Mouse (Mus musculus) 3T3-L1 (cell line): ENCODE measurements around the gene Rasal2.

Experiments used
- DNase-seq: peaks from one replicate; pipeline ENCODE4 v3.0.0-alpha.2; 2015; ENCODE audit warnings: low read depth, low spot score

The Rasal2 gene

DNA sequence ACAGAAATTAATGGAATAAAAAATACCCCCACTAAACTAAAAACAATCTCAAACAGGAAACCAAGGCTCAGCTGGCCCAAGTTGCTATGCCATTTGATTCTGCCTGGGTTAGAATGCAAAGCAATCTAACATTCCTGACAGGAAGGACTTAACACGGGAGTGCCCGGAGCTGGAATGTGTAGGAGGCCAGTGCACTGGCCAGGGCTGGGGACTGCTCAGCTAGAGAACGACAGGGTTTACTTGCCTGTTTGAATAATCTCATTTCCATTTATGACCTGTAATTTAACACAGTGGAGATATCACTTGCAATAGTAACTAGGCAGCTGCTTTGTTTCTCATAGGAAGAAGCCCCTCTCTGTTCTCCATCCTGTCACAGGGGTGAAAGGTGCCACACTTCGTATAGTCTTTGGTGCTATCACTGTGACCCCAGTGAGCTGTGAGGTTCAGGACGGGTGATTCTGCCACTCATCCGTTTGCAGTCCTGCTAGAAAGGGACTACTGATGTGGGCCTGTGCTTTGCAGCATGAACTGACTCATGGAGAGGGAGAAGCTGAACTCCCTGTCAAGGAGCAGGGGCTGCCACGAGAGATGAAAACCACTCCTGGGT, 269.0 kb downstream of the Rasal2 start:
- no peak for DNase-seq

DNA sequence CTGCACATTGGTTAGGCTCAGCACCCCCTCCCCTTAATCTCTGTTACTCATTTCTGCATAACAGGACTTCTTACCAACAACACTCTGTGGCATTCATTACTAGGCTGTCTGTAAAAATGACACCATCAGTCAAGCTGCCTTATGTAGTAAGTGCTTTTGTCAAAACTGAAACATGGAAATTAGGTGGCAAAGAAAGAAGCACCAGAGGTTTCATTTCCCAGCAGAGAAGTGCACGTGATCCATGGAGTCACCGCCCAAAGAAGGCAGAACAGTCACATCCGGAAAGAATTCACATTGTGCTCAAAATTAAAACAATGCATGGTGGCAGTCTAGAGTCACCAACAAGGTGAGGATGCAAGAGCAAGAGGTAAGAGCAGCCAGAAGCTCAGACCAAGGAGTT, 271.4 kb downstream of the Rasal2 start:
- DNase-seq: no peak

DNA sequence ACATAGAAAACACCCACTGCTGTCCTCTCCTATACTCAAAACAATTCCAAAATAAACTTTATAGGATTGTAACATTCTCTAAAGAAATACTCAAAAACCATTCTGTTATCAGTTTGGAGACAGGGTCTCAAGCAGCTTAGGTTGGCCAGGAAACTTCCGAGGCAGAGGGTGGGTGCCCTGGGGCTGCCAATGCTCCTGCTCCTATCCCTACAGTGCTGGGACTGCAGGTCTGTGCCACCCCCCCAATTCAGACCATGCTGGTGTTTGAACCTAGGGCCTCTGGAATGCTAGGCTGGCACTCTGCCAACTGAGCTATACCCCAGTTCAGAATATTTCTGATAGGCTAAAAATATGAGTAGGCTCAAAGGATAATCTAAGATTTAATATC, 274.5 kb downstream of the Rasal2 start:
- no peak for DNase-seq

DNA sequence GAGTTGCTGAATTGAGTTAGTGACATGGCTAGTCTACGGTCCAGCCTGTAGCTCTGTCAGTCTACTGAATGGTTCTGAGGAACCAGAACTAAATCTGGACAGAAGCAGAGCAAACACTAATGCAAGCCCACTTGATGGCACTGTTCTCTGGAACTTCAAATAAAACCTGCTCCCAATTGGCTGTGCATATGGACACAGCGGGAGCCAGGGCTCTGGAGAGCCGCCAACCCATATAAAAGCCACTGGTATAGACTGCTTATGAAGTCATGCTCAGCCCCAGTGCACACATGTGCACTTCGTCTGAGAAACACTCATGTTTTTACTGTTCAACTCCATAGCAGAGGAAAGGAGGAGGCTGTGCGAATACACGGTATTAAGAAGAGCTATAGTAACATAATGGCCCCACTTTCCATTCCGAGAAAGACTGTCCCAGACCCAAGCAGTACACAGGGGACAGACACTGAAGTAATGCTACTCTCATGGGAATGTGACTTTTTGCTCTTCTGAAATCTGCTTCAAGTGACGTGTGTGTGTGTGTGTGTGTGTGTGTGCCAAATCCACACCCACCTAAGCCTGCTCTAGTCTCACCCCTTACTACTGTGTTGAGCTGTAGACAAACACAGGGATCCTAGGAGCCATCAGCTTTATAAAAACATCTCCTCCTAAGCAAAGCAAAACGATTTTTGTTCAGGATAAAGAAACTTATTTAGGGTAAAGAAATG, 275.1 kb downstream of the Rasal2 start:
- DNase-seq: peak; percentile 4

DNA sequence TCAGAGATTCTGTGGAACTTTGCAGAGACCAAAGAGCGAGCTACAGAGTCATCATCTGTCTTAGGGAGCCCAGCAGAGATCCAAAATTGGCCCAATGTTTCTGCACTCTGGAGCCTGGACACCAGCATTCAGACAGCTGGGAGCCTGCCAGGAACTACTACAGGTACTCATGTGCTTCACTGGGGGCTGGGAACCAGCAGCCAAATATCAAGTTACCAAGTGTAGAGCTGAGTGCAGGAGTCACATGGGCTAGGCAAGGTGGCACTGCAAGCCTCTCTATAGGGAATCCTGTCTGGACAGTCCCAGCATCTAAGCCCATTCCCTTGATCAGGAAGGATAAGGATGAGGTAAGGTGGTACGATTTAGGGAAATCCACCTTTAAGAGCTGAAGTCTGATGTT, 284.2 kb downstream of the Rasal2 start:
- DNase-seq: no peak

DNA sequence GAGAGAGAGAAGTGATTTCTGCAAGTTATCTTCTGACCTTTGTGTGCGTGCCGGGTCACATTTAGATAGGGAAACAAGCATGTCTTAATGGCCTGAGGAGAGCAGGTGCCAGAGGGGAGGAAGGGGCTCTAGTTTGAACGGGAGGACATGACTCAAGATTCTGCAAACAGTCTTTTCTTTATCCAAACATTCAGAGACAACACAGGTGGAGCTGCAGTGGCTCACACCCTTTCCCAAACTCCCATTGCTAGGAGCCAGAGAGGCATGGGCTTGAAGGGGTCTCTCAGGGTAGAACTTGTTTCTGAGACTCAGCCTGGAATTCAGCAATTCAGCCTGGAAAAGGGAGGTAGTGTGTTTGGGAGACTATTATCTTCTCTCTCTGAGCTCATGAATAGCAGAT, 288.6 kb downstream of the Rasal2 start:
- no peak for DNase-seq

DNA sequence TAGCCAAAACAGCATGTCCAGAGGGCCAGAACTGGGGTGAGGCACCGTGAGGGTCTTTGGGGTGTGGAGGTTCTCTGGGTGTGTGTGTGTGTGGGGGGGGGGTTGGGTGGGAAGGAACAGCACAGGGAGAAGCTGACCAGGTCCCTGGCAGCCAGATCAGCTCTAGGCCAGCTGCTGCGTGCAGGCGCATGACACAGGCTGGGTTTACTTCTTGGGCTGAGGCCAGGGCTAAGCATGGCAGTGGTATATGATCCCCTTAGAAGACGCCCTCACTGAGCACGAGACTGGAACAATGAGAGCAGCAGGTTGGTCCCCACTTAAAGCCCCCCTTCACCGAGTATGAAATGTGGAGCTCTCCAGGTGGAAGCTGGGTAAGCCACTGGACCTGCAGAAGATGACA, 293.2 kb downstream of the Rasal2 start:
- no peak for DNase-seq

DNA sequence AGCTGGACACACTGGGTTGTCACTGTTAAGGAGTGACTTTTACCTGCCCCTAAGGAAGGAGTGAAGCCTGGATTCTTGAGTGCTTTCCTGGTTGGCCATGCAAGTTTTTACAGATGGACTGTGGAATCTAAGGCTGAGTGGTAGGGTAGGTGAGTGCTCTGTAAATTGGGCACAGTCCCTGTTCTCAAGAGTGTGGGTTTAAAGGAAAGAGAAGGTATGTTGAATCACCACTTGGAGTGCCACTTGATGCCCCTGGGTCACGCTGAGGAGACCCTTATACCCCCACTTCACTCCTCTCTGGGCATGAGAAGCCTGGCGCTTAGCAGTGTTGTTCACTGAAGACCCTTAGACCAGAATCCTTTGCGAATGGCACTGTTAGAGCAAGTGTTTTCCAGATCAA, 295.0 kb downstream of the Rasal2 start:
- no peak for DNase-seq

DNA sequence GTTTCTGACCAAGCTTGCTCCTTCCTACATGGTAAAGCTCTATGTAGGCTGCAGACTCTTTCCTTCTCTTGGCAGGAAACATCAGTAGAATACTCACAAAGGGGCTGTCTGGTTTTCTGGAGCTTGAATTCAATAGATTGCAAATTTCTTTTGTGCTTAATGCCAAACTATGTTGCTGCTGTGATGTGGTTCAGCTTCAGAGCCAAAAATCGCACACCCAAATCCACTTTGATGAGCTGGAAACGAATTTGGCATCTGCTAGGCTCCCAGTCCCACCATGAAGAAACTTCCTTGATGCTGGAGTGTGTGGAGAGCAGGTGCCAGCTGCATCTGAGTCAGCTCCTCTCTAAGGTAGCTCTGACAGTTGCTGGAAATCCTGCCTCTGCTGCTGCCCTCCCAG, 297.9 kb downstream of the Rasal2 start:
- no peak for DNase-seq

DNA sequence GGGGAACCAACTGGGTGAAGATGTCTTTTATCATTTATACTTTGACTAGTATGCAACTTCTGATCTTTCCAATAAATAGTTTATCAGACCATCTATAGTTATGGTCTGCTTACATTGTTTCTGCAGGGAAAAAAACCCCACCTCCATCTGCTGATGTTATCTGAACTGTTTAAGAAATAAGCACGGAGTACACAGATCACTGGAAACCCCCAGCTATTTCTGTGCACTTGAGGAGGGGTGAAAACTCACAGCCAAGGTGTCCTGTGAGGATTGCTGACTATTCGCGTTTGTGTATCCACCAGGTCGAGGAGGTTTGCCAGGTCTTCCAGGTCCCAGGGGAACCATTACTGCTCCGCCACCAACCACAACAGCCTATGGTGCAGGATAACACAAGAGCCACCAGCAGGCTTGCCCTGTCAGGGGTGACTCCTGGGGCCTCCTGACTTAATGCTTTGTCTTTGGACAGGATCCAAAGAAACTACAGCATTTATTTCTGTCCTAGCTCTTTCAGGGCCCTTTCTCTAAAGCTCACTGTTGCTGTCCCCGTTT, 302.0 kb downstream of the Rasal2 start:
- no peak for DNase-seq

DNA sequence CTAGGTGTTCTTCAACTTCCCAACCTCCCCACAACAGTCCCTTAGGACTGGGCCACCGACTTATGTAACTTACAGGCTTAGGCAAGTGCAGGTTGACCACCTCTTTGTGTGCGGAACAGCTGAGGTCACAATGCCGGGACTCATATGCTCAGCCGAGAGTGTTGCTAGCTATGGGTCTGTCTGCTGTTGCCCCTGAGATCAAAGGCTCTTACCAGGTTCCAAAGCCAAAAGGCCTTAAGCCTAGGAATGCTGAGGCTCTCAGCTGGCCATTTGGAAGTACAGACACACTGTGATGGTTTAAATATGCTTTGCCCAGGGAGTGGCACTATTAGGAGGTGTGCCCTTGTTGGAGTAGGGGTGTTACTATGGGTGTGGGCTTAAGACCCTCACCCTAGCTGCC, 303.8 kb downstream of the Rasal2 start, which contains the start of gene Tex35:
Gene Tex35, minus strand, starts transcription at position 101 of the 400 bp plus-strand sequence.
- no peak for DNase-seq

DNA sequence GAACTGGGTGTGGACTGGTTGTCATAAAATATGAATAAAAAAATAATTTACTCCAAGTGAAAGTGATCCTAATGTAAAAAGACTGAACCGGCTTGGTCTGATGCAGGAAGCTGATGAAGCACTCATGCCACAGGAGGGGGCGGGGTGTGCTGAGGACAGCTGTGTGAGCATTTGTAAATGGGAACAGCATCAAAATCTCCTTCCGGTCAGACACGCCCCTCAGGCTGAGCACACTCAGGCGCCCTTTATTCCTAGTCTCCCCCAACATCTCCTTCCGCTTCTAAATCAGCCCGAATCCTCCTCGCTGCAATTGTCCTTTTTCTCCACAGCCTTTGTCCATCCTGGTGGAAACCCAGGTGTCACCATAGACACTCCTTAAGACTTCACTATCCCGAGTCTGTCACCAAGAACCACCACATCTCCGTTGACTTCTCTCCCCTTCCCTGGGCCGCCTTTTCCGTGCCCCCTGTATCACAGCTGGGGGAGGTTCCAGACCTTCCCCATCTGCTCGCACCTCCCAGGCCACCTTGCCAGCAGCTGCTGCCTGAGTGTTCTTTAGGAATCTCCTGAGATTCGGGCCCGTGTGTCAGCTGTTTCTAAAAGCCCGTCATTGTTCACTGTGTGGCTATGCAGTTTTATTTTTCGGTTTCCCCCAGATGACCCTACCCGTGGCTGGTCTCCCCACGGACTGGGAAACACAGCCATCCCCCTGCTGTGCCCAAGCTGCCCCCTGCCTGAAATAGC, 311.1 kb downstream of the Rasal2 start:
- DNase-seq: peak; percentile 19

DNA sequence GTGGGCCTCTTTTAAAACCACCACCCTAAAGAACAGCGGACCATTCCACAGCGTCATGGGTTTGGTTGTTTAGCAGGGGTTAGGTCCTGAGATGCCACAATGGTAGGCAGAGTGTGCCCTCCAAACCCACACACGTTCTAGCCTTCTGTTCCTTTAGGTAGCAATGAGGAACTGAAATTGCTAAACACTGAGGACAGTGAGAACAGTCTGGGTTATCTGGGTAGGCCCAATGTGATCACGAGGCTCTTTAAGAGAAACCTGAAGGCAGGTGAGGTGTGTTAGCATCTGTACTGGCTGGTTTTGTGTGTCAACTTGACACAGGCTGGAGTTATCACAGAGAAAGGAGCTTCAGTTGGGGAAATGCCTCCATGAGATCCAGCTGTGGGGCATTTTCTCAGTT, 316.9 kb downstream of the Rasal2 start:
- no peak for DNase-seq

DNA sequence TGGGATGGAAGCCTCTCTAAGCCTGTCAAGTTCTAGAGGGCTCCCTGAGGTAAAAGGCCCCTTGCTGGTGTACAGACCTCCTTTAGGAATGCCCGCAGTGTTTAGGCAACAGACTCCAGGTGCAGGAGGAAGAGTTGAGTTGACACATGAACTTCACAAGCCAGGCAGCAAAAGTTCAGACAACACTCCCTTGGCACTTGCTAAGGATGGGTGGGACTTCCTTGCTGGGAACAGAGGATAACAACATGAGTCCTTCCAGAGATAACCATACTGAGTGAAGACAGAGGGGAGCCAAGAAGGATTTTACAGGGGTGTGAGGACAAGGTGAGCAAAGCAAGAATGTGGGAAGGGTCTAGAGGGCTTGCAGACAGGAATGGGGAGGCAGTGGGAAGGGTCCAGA, 319.8 kb downstream of the Rasal2 start:
- no peak for DNase-seq

DNA sequence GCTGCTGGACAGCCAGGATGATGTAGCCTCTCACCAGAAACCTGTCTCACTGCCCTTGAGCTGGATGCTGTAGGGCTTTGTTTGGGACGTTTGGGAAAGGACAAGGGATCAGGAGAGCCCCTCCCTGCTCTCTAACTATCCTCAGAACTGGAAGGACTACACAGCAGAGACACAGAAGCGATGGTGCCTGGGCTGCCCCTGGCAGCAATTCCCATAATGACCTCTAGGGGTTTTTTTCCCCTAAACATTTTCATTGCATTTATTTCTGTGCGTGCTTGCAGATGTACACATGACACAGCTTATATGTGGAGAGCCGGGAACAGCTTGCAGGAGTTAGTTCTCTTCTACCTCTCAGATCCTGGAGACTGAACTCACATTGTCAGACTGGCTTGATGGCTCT, 320.3 kb downstream of the Rasal2 start:
- no peak for DNase-seq

DNA sequence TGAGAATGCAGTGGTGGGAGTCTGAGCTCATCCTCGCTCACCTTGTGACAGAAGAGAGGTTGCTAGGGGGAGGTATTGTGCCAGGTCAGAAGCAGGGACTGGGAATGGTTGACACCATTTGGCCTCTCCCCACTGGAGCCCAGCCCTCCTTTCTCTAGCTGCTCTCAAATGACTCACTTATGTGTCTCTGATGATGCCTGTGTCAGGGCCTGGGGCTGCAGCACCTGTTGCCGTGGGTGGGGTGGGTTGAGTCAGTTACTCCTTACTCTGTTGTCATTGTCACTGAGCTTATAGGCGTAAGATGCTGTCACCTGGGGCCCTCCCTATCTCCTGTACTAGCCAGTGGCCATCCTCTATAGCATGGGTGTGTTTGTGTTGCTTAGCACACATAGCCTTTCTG, 321.6 kb downstream of the Rasal2 start:
- no peak for DNase-seq

DNA sequence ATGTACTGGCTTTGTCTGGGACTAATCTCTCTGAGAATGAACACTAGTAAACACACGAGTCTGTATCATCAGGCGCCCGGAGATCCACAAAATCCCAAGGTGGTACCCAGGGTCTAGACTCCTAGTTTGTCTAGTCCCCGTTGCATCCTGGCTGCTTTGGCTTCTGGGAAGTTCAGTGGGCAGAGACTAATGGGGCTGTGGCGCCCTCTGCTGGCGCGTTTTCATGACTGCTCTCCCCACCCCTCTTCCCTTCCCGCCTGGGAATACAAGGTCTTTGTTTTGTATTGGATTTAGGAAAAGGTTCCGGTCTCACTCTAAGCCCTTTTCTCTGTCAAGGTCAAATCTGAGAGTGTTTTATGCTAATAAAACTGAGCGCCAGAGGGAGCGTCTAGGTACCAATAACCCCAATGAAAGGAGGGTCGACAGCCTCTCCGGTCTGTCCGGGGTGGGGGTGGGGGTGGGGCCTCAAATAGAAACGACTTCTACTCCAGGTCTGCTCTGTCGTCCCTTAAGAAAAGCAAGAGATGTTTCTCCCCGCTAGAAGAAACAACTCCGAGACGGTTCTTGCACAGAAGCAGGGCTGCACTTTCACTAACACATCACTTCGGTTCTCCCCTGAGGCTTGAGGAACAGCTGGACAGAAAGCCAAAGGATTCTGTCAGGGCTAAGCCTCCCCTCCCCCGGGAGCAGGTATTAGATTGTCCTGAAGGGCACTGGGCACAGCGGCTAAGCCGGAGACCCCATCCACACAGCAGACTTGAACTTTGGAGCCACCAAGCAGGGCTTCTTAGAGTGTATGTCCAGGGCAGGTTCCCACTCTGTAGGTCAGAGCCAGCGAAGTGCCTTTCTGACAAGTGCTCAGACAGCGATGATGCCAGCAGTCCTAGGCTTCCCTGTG, 326.0 kb downstream of the Rasal2 start:
- peak; percentile 80 for DNase-seq
